Mouse (Mus musculus) B cell, adult 62 days (primary cell): ENCODE data around the gene Kir3dl1. TPM values are rescaled to one million over a fixed set of nuclear protein-coding genes. Genes with fewer than 3 reads are reported as not detected.

Source experiments
- total RNA-seq: library from RNA; stranded (reverse); gene quantifications from 4 replicates; pipeline ENCODE4 v1.2.4, GENCODE M21; 2023

Gene Kir3dl1
- total RNA-seq, result not detected in 4 replicates

DNA sequence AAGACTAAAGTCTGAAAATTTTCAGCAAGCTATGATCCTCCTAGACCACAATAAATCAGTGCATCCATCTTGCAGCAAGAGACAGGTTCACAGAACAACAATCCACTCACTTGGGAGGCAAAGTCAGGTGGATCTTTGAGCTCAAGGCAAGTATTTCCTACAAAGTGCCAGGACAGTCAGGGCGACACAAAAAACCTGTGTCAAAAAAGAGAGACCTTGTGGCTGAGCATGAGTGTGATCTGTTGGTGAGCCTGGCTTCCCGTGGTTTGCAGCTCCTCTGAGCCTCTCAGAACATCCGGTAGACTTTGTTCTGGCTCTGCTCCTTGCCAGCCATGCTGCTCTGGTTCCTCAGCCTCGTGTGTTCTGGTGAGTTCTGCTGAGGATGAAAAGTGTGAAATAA, at the start of gene Kir3dl1:
Kir3dl1 (plus strand) TSS at position 301 of the 400 bp plus-strand sequence.

DNA sequence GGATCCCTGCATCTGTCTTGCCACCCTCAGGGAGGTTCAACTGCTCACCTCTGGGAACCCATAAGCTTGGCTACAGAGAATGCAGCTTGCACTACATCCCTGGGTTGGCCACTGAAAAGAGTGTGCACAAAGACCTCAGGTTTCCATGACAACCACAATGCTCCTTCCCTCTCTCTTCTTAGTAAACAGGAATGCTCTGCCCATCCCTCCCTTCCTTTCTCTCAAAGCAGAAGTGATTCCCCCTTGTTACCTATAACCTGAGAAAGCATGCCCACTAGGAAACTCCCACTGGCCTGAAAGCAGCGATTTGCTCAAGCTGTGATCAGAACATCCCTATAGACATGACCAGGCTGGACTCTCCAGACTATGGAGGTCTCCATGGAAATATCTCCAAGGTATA, 26.2 kb downstream of the Kir3dl1 start, which contains the start of gene Kir3dl2:
Kir3dl2 (minus strand) TSS at position 101 of the 400 bp plus-strand sequence.

Other genes with a start within 250 kb of the Kir3dl1 start
- 78.8 to 93.4 TPM (median 81.0 TPM) in 4 replicates for gene Bex3, start 247.7 kb upstream of the Kir3dl1 start, total RNA-seq
- not detected in 4 replicates for gene Kir3dl2, start 26.1 kb downstream of the Kir3dl1 start, total RNA-seq
- gene Tceal3, start 72.8 kb downstream of the Kir3dl1 start, total RNA-seq, result not detected in 4 replicates
- 0.26 to 0.31 TPM (median 0.27 TPM) in 3 of 4 replicates, not detected in the other for gene Tceal1, start 190.0 kb downstream of the Kir3dl1 start, total RNA-seq
- gene Morf4l2, start 225.7 kb downstream of the Kir3dl1 start, total RNA-seq, result 111 to 140 TPM (median 128 TPM) in 4 replicates